Mouse (Mus musculus) spleen, postnatal 4 days (tissue): ENCODE measurements around the gene Adarb1.
A peak's percentile ranks its signal among the peaks of the same experiment; 100 is the strongest.

Source experiments
- DNase-seq, 2 experiments: peaks; one replicate each; pipeline ENCODE4 v3.0.0; 2022; ENCODE audit warnings: low spot score in 2 of 2

The Adarb1 gene

DNA sequence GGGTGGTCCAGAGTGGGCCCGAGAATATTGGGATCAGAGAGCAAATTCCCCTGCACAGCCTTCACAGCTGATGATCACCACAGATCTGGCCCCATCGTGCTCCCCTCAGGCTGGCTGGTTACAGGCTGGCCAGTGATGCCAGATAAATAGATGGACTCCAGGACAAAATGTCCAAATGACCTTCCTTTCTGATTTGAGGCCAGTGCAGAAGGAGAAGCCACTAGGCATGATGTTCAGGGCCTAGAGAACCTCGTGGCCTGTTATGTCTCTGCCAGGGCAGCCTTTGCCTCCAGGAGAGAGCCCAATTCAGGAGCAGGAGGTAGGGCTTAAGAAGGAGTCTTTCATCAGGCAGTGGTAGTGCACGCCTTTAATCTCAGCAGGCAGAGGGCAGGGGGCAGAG is 17.3 kb upstream of the Adarb1 start:
- DNase-seq, result no peak

DNA sequence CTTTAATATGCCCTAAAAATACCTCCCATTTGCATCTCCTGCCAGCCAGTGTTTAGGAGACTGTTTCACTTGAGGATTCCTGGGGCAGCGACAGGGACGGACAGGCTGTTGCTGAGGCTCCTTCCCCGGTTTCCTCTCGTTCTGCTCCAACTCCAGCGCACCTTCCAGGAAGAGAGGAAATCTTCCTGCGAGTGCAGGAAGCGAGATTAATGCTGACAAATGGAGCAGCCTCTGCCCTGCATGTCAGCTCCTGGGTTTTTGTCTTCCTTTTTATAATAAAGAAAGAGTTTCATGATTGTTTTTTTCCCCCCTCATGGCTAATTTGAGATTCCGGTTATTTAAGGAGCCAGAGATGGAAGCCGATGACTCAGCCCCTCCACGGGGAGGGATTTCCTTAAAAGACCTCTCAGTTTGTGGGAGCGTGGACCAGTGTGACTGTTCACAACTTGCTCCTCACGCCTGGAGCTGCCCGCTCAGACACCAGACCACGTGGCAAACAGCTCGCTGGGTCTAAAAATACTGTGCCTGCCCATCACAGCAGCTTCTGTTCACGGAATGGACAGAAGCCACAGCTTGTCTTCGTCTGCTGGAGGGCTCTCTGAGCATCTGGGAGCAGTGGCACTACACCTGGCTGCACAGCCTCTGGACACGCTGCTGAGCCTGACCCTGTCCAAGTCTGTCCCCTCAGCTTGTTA is 16.5 kb upstream of the Adarb1 start:
- no peak for DNase-seq

DNA sequence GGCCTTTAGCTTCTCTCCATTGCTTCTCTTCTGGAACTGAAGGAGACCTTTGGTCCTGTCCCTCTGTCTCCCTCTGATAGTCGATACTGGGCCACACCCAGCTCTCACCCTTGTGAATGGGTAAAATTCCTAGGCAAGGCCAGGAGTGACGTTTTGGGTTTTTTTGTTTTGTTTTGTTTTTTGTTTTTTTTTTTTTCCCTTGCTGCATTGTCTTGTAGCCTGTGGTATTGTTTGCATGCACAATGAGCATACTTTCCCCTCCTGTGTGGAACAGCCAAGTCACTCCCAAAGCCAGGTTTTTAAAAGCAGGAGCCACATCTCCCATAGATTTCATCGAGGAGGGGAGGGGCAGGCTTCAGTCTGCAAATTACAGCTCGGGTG is 16.0 kb upstream of the Adarb1 start:
- DNase-seq, result no peak

DNA sequence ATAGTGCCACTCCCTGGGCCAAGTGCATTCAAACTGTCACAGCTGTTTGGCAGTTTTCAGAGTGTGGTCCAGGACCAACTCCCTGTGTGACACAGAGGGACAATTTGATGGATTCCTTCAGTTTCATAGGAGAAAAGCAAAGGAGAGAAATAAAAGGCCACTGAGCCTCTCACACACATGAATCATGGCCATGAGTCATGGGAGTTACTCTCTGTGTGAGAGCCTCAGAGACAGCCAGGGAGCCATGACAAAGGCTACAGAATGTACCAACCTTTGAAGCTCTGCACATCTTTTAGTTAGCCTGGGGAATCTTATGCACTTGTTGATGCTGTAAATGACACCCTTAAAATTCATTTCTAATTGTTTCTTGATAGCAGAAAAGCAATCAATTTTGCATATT is 12.7 kb upstream of the Adarb1 start:
- DNase-seq, result no peak

DNA sequence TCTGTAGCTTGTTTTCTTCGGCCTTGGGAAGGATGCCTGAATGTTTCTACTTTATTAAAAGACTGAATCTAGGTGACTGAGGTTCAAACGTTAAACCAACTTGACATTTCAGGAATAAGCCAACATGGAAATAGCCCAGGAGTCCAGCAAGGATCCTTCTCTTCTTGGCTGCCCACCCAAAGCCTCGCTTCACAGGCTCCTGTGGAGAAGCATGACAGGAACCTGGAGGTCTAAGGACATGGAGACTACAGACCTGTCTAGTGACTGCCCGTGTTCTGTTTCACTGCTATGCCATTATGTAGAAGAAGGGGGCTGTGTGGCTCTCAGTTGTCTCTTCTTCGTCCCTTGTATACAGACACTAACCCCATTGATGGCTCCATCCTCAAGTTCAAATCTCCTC is 11.9 kb upstream of the Adarb1 start:
- no peak for DNase-seq

DNA sequence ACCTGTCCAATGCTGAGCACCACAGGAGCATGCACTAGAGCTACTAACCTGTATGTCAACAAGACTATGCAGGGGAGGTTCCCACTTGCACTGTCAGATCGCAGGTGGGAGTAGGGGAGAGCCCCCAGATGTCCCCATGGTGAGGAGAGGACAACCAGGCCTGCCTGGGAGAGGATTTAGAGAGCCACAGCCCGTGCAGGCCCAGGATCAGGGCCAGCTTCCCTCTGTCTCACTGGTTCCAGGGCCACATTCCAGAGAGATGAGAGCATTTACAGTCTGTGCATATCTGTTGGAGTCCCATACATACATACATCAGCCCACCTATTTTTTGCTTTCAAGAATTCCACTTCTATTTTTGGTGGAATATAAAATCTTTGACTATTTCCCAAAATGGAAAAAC is 9.5 kb upstream of the Adarb1 start:
- DNase-seq, result no peak

DNA sequence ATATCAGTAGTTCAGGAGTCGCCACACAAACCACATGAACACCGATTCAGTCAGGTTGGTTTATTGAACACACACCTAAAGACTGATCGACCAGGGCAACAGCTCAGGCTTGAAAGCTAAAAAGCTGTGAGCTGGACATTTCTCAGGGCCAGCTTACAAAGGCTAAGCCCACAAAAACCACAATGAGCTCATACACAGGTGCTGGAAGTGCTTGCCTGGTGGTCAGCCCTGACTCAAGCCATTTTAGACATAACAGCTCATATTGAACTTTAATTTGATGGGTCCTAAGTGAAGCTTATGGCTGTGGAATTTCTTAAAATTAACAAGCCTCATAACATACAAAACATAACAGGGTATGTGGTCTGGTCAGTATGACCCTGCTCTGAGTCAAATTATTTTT is 2.1 kb upstream of the Adarb1 start:
- DNase-seq, result no peak

DNA sequence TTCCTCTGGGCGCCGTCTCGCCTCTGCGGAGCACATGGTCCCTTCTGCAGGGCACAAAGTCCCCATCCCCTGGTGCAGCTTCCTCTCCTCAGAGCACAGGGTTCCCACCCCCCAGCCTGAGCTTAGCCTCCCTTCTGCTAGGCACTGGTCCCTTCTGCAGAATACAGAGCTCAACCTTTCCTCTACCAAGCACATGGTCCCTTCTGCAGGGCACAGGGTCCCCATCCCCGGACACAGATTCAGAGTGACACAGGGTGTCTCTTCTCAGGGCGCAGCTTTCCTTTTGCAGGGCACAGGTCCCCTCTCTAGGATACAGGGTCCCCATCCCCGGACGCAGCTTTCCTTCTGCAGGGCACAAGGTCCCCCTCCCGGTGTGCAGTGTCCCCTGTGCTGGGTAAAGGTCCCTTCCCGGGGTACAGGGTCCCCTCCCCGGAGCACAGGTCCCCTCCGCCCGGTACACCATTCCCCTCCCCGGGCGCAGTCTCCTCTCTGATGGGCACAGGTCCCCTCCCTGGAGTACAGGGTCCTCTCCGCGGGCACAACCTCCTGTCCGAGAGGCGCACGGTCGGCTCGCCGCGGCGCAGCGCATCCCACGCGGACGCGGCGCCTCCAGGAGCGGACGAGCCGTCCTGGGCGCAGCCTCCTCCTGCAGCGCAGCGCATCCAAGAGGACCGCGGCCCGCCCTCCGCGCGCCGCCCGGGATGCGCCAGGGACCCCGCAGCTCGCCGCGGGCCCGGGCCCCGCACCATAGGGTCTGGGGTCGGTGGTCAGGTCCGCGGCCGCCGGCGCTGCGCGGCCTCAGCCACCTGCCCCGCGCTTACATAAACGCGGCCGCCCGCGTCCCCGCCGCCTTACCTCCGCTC is 599 bp downstream of the Adarb1 start:
- peak; percentile 16 to 65 for DNase-seq

DNA sequence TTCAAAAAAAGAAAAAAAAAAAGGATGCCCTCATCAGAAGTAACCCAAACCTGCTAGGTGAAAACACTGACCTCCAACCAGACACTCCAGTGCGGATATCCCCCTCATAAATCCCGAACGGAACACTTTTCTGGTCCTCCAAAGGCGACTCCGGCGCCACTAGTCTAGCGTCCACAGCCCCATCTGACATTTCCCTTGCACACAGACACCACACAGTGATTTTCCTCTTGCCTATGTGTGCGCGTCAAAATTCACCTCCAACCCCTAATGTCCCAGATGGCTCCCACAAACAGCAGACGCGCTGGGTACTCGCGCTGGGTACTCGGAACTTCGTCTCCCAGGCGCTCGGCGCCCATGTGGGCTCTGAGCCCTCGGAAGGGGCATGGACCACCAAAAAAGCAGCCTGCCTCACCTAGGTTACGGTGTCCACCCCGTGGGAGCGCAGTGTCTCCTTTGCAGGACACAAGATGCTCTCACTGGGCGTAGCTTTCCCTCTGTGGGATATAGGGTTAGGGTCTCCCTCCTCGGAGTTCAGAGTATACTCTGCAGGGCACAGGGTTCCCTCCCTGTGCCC is 1.3 kb downstream of the Adarb1 start:
- DNase-seq, result no peak

DNA sequence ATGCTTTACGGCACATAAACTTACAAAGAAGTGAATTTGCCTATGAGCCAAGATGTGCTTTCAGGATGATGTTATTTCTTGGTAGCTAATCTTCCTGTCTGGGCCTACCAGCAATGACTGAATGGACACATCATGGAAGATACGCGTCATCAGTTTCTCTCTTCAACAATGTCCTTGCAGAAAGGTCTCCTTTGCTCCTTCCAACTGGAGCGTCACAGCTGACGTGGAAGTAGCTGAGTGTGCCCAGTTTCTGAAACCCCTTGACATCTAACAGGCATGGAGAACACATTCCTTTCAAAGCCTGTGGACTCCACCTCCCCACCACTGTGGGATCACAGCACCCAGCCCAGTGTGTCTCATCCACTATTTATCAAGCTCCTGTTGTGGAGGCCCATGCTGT is 2.2 kb downstream of the Adarb1 start:
- DNase-seq, result no peak

DNA sequence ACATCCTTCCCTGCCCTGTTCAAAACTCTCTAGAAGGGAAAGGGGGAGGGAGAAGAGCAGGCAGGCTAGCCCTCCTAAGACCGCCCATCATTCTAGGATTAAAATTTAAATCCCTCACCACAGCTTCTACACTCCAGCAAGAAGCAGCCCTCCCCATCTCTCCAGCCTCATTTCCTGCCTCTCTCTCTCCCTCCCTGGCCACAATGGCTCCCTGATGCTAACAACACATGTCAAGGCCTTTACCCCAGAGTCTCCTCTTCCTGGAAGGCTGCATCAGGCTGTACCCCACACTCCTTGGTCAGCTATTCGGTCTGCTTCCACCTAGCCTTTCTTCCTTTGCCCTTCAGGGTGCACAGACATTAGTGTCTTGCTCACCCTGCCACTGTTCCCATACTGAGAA is 4.3 kb downstream of the Adarb1 start:
- DNase-seq, result no peak

DNA sequence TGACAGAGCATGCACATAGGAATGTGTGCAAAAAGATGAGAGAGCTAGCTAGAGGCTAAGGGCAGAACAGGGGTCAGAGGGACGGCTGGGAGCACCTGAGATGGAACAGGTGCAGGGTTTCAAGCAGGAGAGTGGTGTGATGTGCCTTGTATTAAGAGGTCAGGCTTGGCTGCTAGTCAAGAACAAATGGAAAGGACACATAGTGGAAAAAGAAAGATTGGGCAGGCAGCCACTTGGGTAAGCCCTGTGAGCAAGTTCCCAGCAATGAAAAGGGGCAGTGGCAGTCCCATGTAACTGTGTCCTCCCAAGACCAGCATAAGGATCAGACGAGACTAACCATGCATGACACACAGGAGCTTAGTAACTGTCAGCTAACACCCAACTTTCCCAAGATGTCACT is 8.9 kb downstream of the Adarb1 start:
- DNase-seq, result no peak

DNA sequence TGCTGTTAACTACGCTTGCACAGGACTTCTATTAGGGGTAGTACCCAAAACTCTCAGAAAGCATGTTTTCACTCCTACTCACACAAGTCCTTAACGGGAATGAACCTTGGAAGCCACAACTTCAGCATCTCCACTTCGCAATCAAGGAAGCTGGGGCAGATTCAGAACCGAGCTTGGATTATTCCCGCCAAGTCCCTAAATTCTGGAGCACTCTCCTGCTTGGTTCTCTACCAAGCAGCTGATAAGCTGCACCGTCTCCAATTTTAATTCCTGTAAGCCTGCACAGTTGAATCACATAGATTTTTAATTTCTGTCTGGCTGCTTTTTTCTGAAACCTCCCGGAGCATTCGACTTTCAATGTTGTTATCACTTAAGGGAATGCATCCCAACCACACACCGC is 9.8 kb downstream of the Adarb1 start:
- DNase-seq, result no peak

DNA sequence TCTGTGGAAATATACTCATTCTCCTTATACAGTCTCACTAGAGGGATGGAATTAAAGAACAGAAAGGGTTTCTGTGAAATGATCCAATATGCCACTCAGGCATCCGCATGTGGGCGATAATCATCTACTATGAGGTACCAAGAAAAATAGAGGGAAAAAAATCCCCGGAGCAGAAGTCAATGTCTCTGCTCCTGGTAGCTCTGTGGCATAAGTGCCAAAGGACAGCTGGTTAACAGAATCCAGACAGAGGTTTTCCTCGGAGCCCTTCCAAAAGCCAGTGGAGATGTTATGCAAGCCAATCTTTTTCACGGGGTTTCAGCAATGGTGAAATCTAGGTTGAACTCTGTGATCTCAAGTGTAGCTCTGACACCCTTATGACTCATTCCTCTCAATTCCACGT is 11.6 kb downstream of the Adarb1 start:
- DNase-seq, result no peak

DNA sequence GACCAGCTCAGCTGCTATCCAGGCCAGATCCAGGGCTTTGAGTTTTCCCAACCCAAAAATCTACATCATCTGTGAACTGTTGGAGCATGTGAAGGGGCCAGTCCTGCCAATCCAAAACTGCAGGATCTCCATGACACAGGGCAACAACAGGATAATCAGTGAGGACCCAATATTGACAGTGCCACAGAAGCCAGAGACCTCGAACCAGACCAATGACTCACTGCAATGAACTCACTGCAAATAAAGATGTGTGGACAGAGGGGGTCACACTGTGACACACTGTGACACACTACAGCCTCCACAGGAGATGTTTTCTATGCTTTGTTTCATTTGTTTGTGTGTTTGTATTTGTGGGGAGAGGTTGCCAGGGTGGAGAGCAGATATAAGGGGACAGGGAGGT is 15.6 kb downstream of the Adarb1 start:
- DNase-seq, result no peak

DNA sequence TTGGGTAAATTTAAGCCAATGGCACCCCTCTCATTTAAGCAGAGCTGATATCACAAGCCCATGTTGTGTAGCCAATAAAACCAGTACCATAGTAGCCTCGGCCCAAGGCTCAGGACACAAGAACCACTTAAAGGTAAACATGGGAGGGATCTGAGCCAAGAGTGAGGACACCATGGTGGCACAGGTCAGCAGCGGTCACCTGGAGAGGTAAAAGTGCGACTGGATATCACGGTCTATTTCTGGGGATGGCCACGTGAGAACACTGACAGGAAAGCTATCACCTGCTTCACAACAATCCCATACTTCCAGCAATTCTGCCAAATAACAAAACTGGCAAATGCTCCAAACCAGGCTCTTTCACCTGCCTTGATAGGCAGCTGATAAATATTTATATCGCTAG is 17.0 kb downstream of the Adarb1 start:
- DNase-seq, result no peak

DNA sequence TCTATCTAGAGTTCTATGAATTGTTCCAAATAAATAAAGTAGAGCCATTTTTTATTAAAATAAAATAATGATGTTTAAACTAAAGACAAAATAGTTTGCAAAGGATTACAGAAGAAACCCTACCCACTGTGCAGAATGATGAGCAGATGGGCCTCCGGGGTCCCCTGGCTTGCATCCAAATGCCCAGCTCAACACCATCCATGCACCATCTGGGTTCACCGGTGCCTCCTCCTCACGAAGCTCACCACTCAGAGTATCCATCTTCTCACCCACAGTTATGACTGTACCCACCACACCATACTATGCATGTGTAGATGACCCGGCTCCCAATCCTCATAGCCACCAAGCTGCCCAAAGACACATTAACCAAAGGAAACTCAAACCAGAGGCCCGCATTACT is 18.1 kb downstream of the Adarb1 start:
- no peak for DNase-seq

DNA sequence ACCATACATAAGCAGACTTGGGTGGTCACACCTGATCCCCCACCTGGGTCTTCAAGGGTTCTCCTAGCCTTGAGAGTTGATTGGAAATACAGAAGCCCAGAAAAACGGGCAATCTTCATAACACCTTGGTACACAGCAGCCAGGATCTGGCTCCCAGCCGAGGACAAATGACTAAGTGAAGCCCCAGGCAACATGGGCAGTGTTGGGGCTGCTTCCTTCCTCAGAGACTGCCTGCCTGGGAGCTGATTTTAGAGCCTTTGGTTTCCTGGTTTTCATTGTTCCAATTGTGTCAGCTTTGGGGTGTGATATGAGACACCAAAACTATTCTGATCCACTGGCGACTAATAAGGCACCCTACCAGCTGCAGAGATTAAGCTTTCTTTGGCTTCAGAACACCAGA is 20.0 kb downstream of the Adarb1 start:
- DNase-seq, result no peak

DNA sequence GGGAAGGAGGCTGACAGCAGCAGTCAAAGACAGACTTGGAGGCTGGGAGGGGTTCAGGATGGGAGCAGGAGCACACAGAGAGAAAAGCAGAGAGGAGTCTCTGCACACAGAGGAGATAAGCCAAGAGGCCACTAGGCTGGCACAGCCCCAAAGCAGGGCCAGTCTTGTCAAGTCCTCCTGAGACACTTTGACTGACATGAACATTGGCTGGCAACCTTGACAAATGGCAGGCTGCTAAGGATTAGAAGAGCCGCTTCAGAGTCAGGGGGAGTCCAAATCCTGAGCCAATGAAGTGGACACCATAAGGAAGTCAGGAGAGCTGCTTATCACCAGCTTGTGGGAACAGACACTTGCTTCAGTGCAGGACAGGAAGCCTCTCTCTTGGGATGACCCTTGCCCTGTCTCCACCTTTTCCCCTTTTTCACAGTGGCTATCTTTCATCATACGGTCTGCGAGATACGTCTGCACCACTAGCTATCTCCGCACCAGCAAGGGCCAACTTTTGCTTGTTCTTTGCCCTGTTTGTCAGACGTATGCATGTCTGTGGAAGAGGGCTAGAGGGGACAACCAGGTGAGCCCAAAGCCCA is 20.9 kb downstream of the Adarb1 start:
- no peak for DNase-seq

DNA sequence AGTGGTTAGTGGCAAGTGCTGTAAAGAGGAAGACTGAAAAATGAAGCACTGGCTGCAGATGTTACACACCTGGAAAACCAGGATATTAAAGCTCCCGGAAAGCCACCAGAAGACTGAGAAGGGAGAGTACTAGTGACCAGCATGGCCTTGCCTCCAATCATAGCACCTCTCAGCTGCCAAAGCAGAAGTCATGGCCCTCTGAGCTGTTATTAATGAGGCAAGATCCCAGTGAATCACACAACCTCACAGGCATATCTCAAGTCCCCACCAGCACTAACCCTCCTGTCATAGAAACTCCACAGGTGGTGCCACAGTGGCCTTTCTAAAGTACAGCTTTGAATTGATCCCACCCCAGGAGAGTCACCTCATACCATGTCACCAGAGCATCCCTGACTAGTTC is 22.1 kb downstream of the Adarb1 start:
- DNase-seq, result no peak

DNA sequence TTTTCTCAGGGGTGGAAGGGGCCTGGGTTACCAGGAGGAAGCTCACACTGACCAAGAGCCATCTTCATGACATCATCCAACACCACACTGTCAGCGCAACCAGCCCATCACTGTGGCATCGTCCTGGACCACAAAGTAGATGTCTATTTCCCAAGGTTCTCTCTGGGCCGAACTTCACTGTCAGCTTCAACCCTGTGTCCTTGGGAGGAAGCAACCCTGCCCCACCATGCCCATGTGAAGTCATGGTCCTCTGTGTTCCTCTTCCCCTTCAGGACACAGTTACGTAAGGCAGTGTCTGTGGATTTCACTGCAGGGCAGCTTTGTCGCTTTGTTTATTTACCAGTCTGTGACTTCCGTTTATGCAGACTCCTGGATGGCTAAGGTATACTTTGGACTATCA is 27.0 kb downstream of the Adarb1 start:
- no peak for DNase-seq

DNA sequence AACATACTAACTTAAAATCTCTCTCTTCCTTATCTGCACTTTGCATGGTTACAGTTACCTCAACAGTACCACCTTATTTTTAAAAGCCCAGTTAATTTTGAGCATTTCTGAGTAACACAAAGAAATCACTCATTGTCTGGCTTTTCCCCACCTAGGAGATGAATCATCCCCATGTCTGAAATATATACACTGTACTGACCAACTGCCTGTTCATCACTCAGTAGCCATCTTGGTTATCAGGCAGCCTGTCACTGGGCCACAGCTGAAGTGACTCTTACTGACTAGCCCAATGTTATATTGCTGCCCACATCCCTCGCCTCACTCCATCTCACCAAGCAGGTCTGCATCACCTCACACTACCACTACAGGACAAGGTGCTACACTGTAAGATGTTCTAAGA is 30.5 kb downstream of the Adarb1 start:
- no peak for DNase-seq

DNA sequence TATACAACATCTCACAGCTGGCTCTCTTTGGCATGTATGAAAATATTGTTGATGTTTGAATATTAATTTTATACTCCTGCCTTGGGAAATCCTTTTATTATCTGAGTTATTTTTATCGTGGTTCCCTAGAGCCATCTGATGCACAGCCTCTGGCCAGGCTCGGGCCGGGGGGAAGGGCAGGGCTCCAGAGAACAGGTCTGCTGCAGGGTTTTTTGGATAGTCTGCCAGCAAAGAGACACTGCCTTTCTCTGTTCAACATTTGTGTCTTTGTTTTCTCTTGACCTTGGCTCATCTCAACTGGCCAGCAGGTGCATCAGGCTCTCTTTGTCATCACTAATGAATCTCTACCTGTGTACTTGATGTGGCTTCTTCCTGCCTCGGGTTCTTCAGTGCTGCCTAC is 32.3 kb downstream of the Adarb1 start:
- DNase-seq, result no peak
